Mouse (Mus musculus) stomach, embryonic 15.5 days (tissue): ENCODE measurements around the gene 1110004F10Rik. TPM values are rescaled to one million over a fixed set of nuclear protein-coding genes. Genes with fewer than 3 reads are reported as not detected.

ENCODE experiments used
- ATAC-seq: fragments of 200-750 bp; cut with Nextera tagmentation; 2 replicates; pipeline ENCODE4 v1.8.0; 2017; ENCODE audit warnings: low read depth, moderate number of reproducible peaks, moderate TSS enrichment; ENCODE audit not compliant: insufficient read depth, low FRiP score
- H3K27ac ChIP-seq: fragments of 300-500 bp; sonication (generic); 2 replicates; pipeline ENCODE4 v1.5.1; 2015; ENCODE audit warnings: mild to moderate bottlenecking, inconsistent platforms
- H3K27me3 ChIP-seq: fragments of 300-500 bp; sonication (generic); replicated peaks from 2 replicates; pipeline ENCODE4 v1.6.1; 2015; ENCODE audit warnings: inconsistent platforms
- H3K36me3 ChIP-seq: fragments of 300-500 bp; sonication (generic); 2 replicates; pipeline ENCODE4 v1.6.1; 2015; ENCODE audit warnings: inconsistent platforms
- H3K4me1 ChIP-seq: fragments of 300-500 bp; sonication (generic); 2 replicates; pipeline ENCODE4 v1.6.1; 2015; ENCODE audit warnings: inconsistent platforms
- H3K4me2 ChIP-seq: fragments of 300-500 bp; sonication (generic); 2 replicates; pipeline ENCODE4 v1.6.1; 2015; ENCODE audit warnings: mild to moderate bottlenecking, inconsistent platforms
- H3K4me3 ChIP-seq: fragments of 300-500 bp; sonication (generic); replicated peaks from 2 replicates; pipeline ENCODE4 v1.5.1; 2015; ENCODE audit warnings: inconsistent platforms
- H3K9ac ChIP-seq: fragments of 300-500 bp; sonication (generic); 2 replicates; pipeline ENCODE4 v1.6.1; 2015; ENCODE audit warnings: inconsistent platforms
- H3K9me3 ChIP-seq: fragments of 300-500 bp; sonication (generic); 2 replicates; pipeline ENCODE4 v1.6.1; 2016; ENCODE audit warnings: inconsistent platforms
- WGBS: fragments of 180-500 bp; shearing (Covaris S2); methylation state at CpG from one replicate; pipeline ENCODE4 v1.1.7; 2015; 5-methylcytosine and 5-hydroxymethylcytosine counted together
- polyA plus RNA-seq: library from polyadenylated mRNA; unstranded; fragments of >200 nt; fragmentation: Nextera tagmentation; extraction: Ambion mirVana; gene quantifications from 2 replicates; pipeline ENCODE4 v1.2.1, GENCODE M21; 2015

1110004F10Rik gene
- polyA plus RNA-seq, 1 experiment from 2014 or later, result 230 TPM

DNA sequence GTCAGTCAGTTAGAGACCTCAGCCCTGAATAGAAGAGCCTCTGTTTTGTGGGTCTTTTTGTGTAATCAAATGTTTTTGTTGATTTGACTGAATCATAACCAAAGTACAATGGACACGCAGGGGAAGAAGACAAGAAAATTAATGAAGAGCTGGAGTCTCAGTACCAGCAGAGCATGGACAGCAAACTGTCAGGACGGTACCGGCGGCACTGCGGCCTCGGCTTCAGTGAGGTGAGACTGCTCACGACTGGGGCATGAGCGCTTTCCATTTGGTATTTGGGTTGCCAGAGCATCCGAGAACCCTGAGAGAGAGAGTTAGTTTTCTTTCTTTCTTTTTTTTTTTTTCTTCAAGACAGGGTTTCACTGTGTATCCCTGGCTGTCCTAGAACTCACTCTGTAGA is 63.9 kb downstream of the 1110004F10Rik start:
- Histone ChIP-seq H3K4me3 (no peak overlapping the region), H3K36me3 (peaks cover 32% of the 10 kb centered on the region), H3K27me3 (no peaks in the 10 kb centered on the region), H3K9me3 (no peaks in the 10 kb centered on the region), H3K9ac (no peak overlapping the region), H3K4me2 (no peak overlapping the region), H3K4me1 (0 out of 2 replicates have a peak, but pooled peaks cover 2% of the 10 kb centered on the region), H3K27ac (no peak overlapping the region)
- WGBS, result 97% methylated on average over 9 of the region's 9 CpGs
- no peak for ATAC-seq

DNA sequence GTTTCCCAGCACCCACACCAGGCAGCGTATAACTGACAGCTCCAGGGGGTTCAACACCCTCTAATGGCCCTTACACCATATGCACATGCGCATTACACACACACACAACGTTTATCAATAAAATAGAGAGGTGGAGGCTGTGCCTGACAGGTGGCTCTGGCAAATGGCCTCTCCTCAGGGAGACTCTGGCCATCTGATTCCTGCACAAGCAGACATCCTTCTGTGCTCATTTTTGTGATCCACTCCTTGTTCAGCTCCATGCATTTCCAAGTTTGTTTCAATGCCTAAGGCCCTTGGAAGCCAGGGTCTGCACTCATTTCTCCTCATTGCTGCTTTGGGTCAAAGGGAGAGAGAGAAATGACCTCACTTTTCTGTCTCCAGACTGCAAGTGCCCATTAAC is 71.5 kb downstream of the 1110004F10Rik start:
- Histone ChIP-seq H3K27ac (no peak overlapping the region), H3K4me2 (no peak overlapping the region), H3K27me3 (no peaks in the 10 kb centered on the region), H3K4me3 (no peak overlapping the region), H3K9ac (no peak overlapping the region), H3K4me1 (no peaks in the 10 kb centered on the region), H3K9me3 (no peaks in the 10 kb centered on the region), H3K36me3 (peaks cover 7% of the 10 kb centered on the region)
- 63% methylated on average over 3 of the region's 3 CpGs for WGBS
- ATAC-seq, result no peak

DNA sequence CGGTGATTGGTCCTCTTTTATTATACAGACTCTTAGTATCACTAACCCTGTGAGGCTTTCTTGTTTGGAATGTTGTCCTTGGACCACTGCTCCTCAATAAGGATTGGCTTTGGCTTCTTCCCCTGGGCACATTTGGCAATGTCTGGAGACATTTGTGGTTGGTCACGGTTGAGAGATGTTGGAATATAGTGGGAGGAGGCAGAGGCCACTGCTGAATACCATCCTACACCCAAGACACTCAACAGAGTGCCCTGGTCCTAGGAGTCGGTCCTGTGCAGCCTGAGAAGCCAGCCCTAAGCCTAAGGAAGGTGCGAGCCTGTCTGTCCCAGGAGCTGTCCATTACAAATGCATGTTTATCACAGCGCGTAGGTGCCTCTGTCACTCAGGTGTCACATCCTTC is 72.3 kb downstream of the 1110004F10Rik start:
- Histone ChIP-seq H3K27me3 (no peaks in the 10 kb centered on the region), H3K4me2 (no peak overlapping the region), H3K27ac (no peak overlapping the region), H3K4me3 (no peak overlapping the region), H3K9ac (no peak overlapping the region), H3K9me3 (no peaks in the 10 kb centered on the region), H3K4me1 (no peaks in the 10 kb centered on the region), H3K36me3 (0 out of 2 replicates have a peak, but pooled peaks cover 2% of the 10 kb centered on the region)
- ATAC-seq, result no peak
- whole genome bisulfite sequencing, result 83% methylated on average over 6 of the region's 6 CpGs

DNA sequence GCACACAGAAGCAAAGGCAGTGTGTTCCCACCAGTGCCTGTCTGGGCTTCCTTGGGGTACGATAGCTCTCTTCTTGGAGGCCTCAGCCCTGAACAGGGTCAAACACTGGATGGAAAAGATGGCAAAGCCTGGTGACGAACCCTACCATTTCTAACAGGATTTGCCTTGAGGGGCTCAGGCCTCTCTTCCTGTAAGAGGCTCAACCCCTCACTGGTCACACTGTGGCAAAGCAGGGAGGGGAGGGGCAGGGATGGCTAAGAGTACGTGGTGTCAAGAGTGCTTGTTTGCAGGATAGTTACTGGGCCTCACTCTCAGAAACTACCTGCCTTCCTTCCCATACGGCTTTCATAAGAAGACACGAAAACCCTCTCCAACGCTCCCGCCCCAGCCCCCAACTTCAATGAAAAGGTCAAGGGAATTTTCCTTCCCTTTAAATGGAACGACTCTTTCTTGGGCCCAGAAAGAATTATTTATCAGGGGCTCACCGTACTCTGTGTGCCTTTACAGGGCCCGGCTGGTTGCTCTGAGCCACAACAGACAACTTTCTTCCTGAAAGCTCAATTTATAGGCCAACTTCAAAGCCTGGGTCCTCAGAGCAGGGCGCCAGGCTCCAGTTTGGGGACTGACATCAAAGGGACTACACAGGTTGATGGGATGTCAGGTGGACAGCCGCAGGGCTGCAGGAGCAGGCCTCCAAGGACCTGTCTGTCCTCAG is 76.2 kb downstream of the 1110004F10Rik start:
- H3K4me2 ChIP-seq, result no peak overlapping the region
- no peaks in the 10 kb centered on the region for H3K9me3 ChIP-seq
- 71% methylated on average over 12 of the region's 12 CpGs for WGBS
- H3K4me1 ChIP-seq, result no peaks in the 10 kb centered on the region
- no peaks in the 10 kb centered on the region for H3K27me3 ChIP-seq
- H3K9ac ChIP-seq, result no peak overlapping the region
- no peaks in the 10 kb centered on the region for H3K36me3 ChIP-seq
- no peak overlapping the region for H3K27ac ChIP-seq
- no peak for ATAC-seq
- no peak overlapping the region for H3K4me3 ChIP-seq

DNA sequence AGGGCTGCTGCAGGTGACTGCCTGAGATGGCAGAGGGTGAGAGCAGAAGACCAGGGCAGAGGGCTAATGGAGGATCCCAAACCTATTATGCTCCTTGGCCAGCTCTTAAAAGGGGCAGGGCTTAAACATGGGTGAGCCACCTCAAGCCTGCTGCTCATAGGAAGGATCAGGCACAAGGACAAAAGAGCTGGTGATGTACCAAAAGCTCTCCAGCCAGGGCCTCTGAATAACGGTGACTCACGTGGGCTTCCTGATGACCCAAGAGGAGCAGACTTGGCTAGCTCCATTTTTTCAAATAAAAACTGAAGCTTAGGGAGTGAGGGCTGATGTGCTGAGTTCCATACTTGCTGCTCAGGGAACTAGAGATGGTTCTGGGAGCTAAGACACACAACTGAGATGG is 76.8 kb downstream of the 1110004F10Rik start:
- Histone ChIP-seq H3K4me3 (no peak overlapping the region), H3K9me3 (no peaks in the 10 kb centered on the region), H3K4me2 (no peak overlapping the region), H3K4me1 (no peaks in the 10 kb centered on the region), H3K9ac (no peak overlapping the region), H3K27me3 (no peaks in the 10 kb centered on the region), H3K27ac (no peak overlapping the region), H3K36me3 (no peaks in the 10 kb centered on the region)
- no peak for ATAC-seq
- WGBS, result 68% methylated on average over 2 of the region's 2 CpGs

DNA sequence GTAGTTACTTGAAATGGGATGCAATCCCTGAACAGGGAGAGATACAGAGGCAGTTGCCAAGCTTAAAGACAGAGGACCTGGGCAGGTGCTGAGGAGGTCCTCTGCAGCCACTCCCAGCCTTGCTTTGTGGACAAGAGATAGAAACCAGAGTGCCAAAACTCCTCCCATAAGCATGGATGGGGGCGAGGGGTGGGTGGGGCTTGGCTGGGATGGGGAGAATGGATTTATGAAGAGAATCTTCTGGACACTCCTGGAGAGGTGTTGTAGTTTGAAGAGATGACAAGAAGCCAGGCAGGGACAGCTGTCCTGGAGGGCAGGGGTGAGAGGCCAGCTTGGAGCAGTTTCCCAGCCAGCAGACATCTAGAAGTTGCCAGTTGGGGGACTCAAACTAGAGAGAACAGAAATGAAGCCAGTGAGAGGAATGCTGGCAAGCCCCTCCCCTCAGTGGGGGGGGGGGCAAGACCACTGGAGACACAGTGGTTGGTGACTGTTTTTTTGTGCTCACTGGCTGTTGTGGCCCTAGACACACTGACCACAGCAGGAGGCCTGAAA is 80.2 kb downstream of the 1110004F10Rik start:
- Histone ChIP-seq H3K27ac (no peak overlapping the region), H3K4me1 (0 out of 2 replicates have a peak, but pooled peaks cover 3% of the 10 kb centered on the region), H3K4me3 (no peak overlapping the region), H3K9me3 (no peaks in the 10 kb centered on the region), H3K36me3 (no peaks in the 10 kb centered on the region), H3K9ac (no peak overlapping the region), H3K27me3 (no peaks in the 10 kb centered on the region), H3K4me2 (no peak overlapping the region)
- 73% methylated on average over 1 of the region's 1 CpGs for WGBS
- ATAC-seq, result no peak

DNA sequence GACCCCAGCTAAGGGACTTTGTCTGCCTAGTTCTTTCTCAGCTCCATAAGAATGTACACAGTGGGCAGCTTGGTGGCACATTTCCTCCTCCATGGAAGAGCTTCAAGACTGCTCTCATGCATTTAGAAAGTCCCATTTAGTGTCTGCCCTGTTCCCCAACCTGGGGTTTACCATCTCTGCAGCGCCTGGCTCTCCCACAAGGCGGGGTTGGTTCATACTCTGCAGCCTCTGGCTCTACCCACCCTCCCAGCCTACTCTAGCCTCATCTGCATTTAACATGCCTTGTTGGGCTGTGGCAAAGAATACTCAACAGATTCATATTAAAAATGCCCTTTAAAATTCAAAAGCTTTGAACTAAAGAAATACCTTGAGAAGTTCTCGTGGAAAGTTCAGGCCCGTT is 81.5 kb downstream of the 1110004F10Rik start:
- ATAC-seq, result no peak
- Histone ChIP-seq H3K36me3 (no peaks in the 10 kb centered on the region), H3K4me1 (0 out of 2 replicates have a peak, but pooled peaks cover 3% of the 10 kb centered on the region), H3K27me3 (no peaks in the 10 kb centered on the region), H3K4me3 (no peak overlapping the region), H3K27ac (no peak overlapping the region), H3K9me3 (no peaks in the 10 kb centered on the region), H3K4me2 (no peak overlapping the region), H3K9ac (no peak overlapping the region)
- 67% methylated on average over 4 of the region's 4 CpGs for WGBS

DNA sequence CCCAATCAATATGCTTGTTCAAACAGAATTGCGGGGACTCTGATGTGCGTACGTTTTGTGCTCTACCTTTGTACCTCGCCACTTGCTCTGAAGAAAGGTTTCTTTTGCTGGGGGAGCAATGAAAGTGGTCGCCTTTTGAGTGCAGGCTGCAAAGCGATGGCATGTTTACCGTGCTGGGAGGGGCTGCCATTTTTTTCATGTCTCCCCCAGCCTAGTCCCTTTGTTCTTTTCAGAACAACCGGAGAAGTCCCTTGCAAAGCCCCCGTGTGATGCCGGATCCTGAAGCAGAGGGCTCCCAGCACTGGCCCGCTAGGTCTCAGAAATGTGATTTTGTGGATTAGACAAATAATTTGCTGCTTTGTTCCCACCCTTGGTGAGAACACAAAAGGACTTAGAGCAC is 82.0 kb downstream of the 1110004F10Rik start:
- Histone ChIP-seq H3K9me3 (no peaks in the 10 kb centered on the region), H3K4me3 (no peak overlapping the region), H3K27ac (no peak overlapping the region), H3K4me1 (0 out of 2 replicates have a peak, but pooled peaks cover 3% of the 10 kb centered on the region), H3K9ac (no peak overlapping the region), H3K27me3 (no peaks in the 10 kb centered on the region), H3K4me2 (no peak overlapping the region), H3K36me3 (no peaks in the 10 kb centered on the region)
- ATAC-seq, result no peak
- WGBS, result 57% methylated on average over 11 of the region's 11 CpGs

DNA sequence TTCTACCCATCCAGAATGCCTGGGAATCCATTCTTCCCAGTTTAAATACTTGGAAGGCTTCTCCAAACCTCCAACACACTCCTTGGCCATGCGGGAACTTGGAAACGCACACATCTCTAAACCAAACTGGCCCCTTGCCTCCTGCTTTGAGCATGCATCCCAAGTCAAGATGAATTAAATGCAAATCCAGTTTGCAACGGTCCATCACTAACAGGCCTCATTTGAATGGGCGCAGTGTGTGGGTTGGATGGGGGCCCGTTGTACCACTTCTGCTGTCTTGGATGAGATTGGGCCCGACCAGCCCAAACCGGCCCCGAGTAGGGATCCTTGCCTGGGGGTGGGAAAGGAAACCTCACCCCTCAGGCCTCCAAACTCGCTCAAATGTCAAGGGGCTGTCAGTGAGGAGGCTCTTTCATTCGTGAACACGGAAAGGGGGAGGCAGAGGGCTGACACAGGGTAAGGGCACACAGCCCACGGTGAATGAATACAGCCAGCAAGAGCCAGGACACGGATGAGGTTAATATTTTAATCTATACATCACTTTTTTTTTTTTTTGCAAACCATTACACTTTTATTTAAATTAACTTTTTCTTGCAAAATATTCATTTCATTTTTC is 83.9 kb downstream of the 1110004F10Rik start:
- no peak overlapping the region for H3K9ac ChIP-seq
- H3K36me3 ChIP-seq, result no peaks in the 10 kb centered on the region
- no peaks in the 10 kb centered on the region for H3K9me3 ChIP-seq
- no peak overlapping the region for H3K27ac ChIP-seq
- H3K4me2 ChIP-seq, result no peak overlapping the region
- H3K4me1 ChIP-seq, result 0 out of 2 replicates have a peak, but pooled peaks cover 3% of the 10 kb centered on the region
- H3K27me3 ChIP-seq, result no peaks in the 10 kb centered on the region
- no peak for ATAC-seq
- H3K4me3 ChIP-seq, result no peak overlapping the region
- 67% methylated on average over 13 of the region's 13 CpGs for WGBS

DNA sequence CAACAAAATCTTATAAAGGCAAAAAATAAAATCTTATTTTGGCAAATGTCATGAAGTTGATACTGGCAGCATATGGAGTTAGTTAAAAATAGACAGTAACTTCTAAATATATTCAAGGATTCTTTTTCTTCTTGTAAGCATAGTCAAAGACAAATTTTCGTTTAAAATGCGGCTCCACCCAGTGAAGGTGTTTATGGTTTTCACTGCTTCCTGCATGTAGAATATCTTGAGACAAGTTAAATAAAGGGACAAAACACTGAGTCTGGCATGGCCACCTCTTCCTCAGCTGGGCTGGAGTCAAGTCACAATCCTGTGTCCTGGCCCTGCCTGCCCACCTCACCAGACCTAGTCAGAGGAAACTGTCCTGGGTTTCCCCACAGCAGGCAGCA is 84.4 kb downstream of the 1110004F10Rik start:
- no peak for ATAC-seq
- Histone ChIP-seq H3K9me3 (no peaks in the 10 kb centered on the region), H3K27me3 (no peaks in the 10 kb centered on the region), H3K27ac (no peak overlapping the region), H3K4me3 (no peak overlapping the region), H3K4me2 (no peak overlapping the region), H3K4me1 (0 out of 2 replicates have a peak, but pooled peaks cover 3% of the 10 kb centered on the region), H3K36me3 (no peaks in the 10 kb centered on the region), H3K9ac (no peak overlapping the region)
- WGBS, result 63% methylated on average over 2 of the region's 2 CpGs

DNA sequence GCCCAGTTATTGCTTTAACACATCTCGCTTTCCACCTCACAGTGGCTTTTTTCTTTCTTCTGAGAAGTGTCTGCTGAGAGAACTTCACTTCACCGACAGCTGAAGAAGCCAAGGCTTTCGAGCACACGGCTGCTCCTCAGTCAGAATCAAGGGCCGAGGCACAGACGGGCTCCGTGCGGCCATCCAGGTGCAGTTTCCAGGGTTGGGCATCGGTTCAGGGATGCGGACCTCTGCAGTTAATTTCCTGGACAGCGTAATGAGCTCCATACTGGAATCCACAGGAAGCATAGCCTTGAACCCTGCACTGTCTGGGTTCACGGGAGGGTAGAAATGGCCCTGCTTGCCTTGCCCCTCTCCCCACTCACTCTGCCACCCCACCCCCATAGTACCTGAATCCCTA is 84.9 kb downstream of the 1110004F10Rik start:
- no peak overlapping the region for H3K4me2 ChIP-seq
- WGBS, result 88% methylated on average over 12 of the region's 12 CpGs

DNA sequence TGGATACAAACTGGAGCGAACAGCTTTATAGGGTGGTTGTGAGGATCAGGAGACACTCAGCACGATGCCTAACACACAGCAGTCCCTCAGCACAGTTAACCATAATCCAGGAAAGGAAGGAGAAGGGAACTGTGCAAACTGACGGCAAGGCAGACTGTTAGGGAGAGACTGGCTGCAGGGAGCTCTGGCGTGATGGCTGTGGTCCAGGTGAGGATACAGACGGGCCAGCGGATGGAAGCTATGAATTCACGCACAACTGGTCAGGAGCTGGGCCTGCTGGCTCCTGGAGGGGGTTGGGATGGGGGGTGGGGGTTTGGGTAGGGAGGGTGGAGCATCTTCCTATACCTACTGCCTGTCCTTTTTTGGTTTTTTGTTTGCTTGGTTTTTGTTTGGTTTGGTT is 86.5 kb downstream of the 1110004F10Rik start:
- no peak for ATAC-seq
- no peaks in the 10 kb centered on the region for H3K27me3 ChIP-seq
- H3K4me1 ChIP-seq, result 0 out of 2 replicates have a peak, but pooled peaks cover 3% of the 10 kb centered on the region
- H3K9me3 ChIP-seq, result no peaks in the 10 kb centered on the region
- H3K36me3 ChIP-seq, result no peaks in the 10 kb centered on the region
- H3K27ac ChIP-seq, result no peak overlapping the region
- H3K9ac ChIP-seq, result no peak overlapping the region
- H3K4me2 ChIP-seq, result no peak overlapping the region
- H3K4me3 ChIP-seq, result no peak overlapping the region
- WGBS, result 75% methylated on average over 7 of the region's 7 CpGs

More for the DNA sequence above, 84.9 kb downstream of the 1110004F10Rik start:
- H3K9ac ChIP-seq, result no peak overlapping the region
- H3K9me3 ChIP-seq, result no peaks in the 10 kb centered on the region
- H3K4me3 ChIP-seq, result no peak overlapping the region
- ATAC-seq, result no peak
- H3K27ac ChIP-seq, result no peak overlapping the region
- H3K4me1 ChIP-seq, result 0 out of 2 replicates have a peak, but pooled peaks cover 3% of the 10 kb centered on the region
- H3K27me3 ChIP-seq, result no peaks in the 10 kb centered on the region
- H3K36me3 ChIP-seq, result no peaks in the 10 kb centered on the region
